Mouse (Mus musculus): ENCODE results near the gene Olfml3.

DNA sequence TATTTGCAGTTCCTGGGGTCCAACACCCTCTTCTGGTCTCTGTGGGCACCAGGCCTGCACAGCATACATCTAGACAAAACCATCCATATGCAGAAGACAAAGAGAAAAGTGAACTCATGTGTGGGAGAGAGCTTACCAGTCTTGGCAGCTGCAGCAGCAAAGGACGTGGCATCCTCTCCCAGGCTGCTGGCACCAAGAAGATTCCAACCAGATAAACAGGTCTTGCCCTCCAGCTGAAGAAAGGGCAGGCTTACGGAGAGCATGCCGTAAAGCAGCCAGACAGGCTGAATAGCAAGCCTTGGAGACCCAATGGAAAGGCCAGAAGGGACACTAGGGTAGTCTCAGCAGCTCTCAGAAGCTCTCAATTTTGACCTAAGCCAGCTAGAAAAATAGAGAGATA is 5.7 kb downstream of the Olfml3 start:
- TF ChIP-seq CTCF (IDR thresholded peaks at IDR 0.05; ENCODE audit: low read depth, low read length) (no peak), POLR2A (IDR thresholded peaks at IDR 0.05; ENCODE audit: extremely low read depth, insufficient read depth, low read length) (no peak)

All from liver, adult 2 months (tissue).